14 mouse cellular contexts compared by ENCODE assay signal in genomic region chr2:128521701-128522443, GRCm38 (mm10).
"Had no signal": no experiment of that assay in that cellular context is flagged by ENCODE, and none has a peak within 500 bp of the region (broad histone marks: within the 10 kb centered on the region; RNA-seq: fewer than 3 reads in every experiment).

No protein-coding gene starts in this region.

- ATAC-seq: hindbrain, postnatal 0 days had no signal

- H3K4me2 ChIP-seq: liver, embryonic 11.5 days; liver, embryonic 15.5 days; neural tube, embryonic 15.5 days had no signal

- H3K9me3 ChIP-seq: limb, embryonic 10.5 days; liver, embryonic 15.5 days; midbrain, embryonic 10.5 days; neural tube, embryonic 15.5 days had no signal

- H3K36me3 ChIP-seq: limb, embryonic 10.5 days; liver, embryonic 15.5 days; midbrain, embryonic 10.5 days; neural tube, embryonic 15.5 days had no signal

- H3K27ac ChIP-seq: hindbrain, postnatal 0 days; limb, embryonic 10.5 days; liver, embryonic 15.5 days; midbrain, embryonic 10.5 days; neural tube, embryonic 15.5 days had no signal

- H3K4me3 ChIP-seq: limb, embryonic 10.5 days; liver, embryonic 15.5 days; midbrain, embryonic 10.5 days; myocyte; neural tube, embryonic 15.5 days had no signal

- H3K4me1 ChIP-seq: liver, embryonic 15.5 days; midbrain, embryonic 10.5 days; neural tube, embryonic 15.5 days had no signal

- H3K9ac ChIP-seq: liver, embryonic 15.5 days; neural tube, embryonic 15.5 days had no signal

- H3K27me3 ChIP-seq: liver, embryonic 15.5 days; neural tube, embryonic 15.5 days had no signal

- DNase-seq: kidney, adult 11 months; kidney, postnatal 14 days; lung, adult 2 months; lung, postnatal 14 days; midbrain, embryonic 14.5 days; right cerebral cortex, adult 18-20 months; thymus, postnatal 36 days had no signal
